Mouse (Mus musculus) liver, embryonic 14.5 days (tissue): ENCODE results near the gene Nabp2. TPM values are rescaled to one million over a fixed set of nuclear protein-coding genes. Genes with fewer than 3 reads are reported as not detected.

ENCODE experiments used
- ATAC-seq: fragments of 200-750 bp; cut with Nextera tagmentation; 2 replicates; pipeline ENCODE4 v1.8.0; 2017; ENCODE audit warnings: moderate number of reproducible peaks, mild to moderate bottlenecking, moderate library complexity; ENCODE audit not compliant: insufficient read depth
- DNase-seq, 3 experiments: peaks; one replicate each; pipeline ENCODE4 v3.0.0-alpha.2; 2012 to 2013; ENCODE audit warnings: low read depth in 3 of 3, low spot score in 3 of 3
- H3K27ac ChIP-seq: fragments of 300-500 bp; sonication (generic); 2 replicates; pipeline ENCODE4 v1.5.1; 2014; ENCODE audit warnings: moderate library complexity, mild to moderate bottlenecking, control low read depth, inconsistent platforms
- H3K27me3 ChIP-seq: fragments of 300-500 bp; sonication (generic); 2 replicates; pipeline ENCODE4 v1.6.1; 2014; ENCODE audit warnings: mild to moderate bottlenecking, low read length, moderate library complexity; ENCODE audit not compliant: control insufficient read depth, insufficient read depth
- H3K36me3 ChIP-seq: fragments of 300-500 bp; sonication (generic); replicated peaks from 2 replicates; pipeline ENCODE4 v1.6.1; 2014; ENCODE audit warnings: low read depth; ENCODE audit not compliant: control insufficient read depth, insufficient read depth
- H3K4me1 ChIP-seq, 2 experiments: fragments of 200-500 bp in 1 of 2; fragments of 300-500 bp in 1 of 2; sonication (generic) in 1 of 2; replicated peaks; 2 replicates each; pipeline ENCODE4 v1.6.1; 2012 to 2014; ENCODE audit warnings: antibody characterized with exemption in 1 of 2, inconsistent platforms in 1 of 2, low read length in 1 of 2; ENCODE audit not compliant: control insufficient read depth in 2 of 2, insufficient read depth in 2 of 2
- H3K4me2 ChIP-seq: fragments of 300-500 bp; sonication (generic); 2 replicates; pipeline ENCODE4 v1.6.1; 2014; ENCODE audit warnings: low read depth, mild to moderate bottlenecking, control low read depth, moderate library complexity
- H3K4me3 ChIP-seq, 2 experiments: fragments of 200-500 bp in 1 of 2; fragments of 300-500 bp in 1 of 2; sonication (generic) in 1 of 2; 2 replicates each; pipeline ENCODE4 v1.5.1; 2012 to 2014; ENCODE audit warnings: low read depth in 2 of 2, low read length in 2 of 2, mild to moderate bottlenecking in 2 of 2, control low read depth in 1 of 2, inconsistent platforms in 1 of 2, moderate library complexity in 1 of 2; ENCODE audit not compliant: insufficient read depth in 1 of 2
- H3K9ac ChIP-seq: fragments of 300-500 bp; sonication (generic); replicated peaks from 2 replicates; pipeline ENCODE4 v1.6.1; 2014; ENCODE audit warnings: mild to moderate bottlenecking, control low read depth, moderate library complexity
- H3K9me3 ChIP-seq: fragments of 300-500 bp; sonication (generic); 2 replicates; pipeline ENCODE4 v1.6.1; 2016; ENCODE audit warnings: low read length, mixed read lengths; ENCODE audit not compliant: control insufficient read depth
- CTCF ChIP-seq: IDR thresholded peaks from 2 replicates; pipeline ENCODE4 v1.5.1; 2016; ENCODE audit warnings: antibody characterized with exemption, low read depth, control low read depth
- EP300 ChIP-seq: IDR thresholded peaks from 2 replicates; pipeline ENCODE4 v1.6.1; 2016; ENCODE audit warnings: antibody characterized with exemption, low read depth
- WGBS: fragments of 180-500 bp; shearing (Covaris S2); extraction: QIAGEN DNeasy Blood & Tissue Kit; methylation state at CpG from one replicate; pipeline ENCODE4 v1.1.7; 2014; ENCODE audit not compliant: insufficient replicate concordance; 5-methylcytosine and 5-hydroxymethylcytosine counted together
- polyA plus RNA-seq, 2 experiments: library from polyadenylated mRNA; depleted of rRNA in 1 of 2; stranded (reverse) in 1 of 2; unstranded in 1 of 2; fragments of >200 nt; fragmentation: Nextera tagmentation in 1 of 2; extraction: Ambion mirVana in 1 of 2; gene quantifications; 2 replicates each; pipeline versions ENCODE4 v1.2.1 to v1.2.3; 2012 to 2014

Nabp2 gene
- polyA plus RNA-seq, 2 experiments: 24.2 to 45.4 TPM

- H3K4me2 ChIP-seq: no peak overlapping the region
- H3K9ac ChIP-seq: no peak overlapping the region
- TF ChIP-seq EP300: no peak
- TF ChIP-seq CTCF: no peak
- H3K27me3 ChIP-seq: no peaks in the 10 kb centered on the region
- H3K4me1 ChIP-seq: no peaks in the 10 kb centered on the region
- no peak for DNase-seq
- ATAC-seq: no peak
- peaks cover 13% of the 10 kb centered on the region for H3K36me3 ChIP-seq
- H3K27ac ChIP-seq: no peak overlapping the region
- WGBS: 64% methylated on average over 10 of the region's 10 CpGs
- no peaks in the 10 kb centered on the region for H3K9me3 ChIP-seq
- no peak overlapping the region for H3K4me3 ChIP-seq
These were observed 27.5 kb upstream of the Nabp2 start for GRCm38 (mm10) chr10:128438675-128439279.

- TF ChIP-seq CTCF (no peak), EP300 (no peak)
- no peak for DNase-seq
- Histone ChIP-seq H3K36me3 (peaks cover 13% of the 10 kb centered on the region), H3K9me3 (no peaks in the 10 kb centered on the region), H3K4me2 (no peak overlapping the region), H3K4me3 (no peak overlapping the region), H3K4me1 (no peaks in the 10 kb centered on the region), H3K27me3 (no peaks in the 10 kb centered on the region), H3K27ac (no peak overlapping the region), H3K9ac (no peak overlapping the region)
- no peak for ATAC-seq
- WGBS: 84% methylated on average over 8 of the region's 8 CpGs
These were observed 25.1 kb upstream of the Nabp2 start for GRCm38 (mm10) chr10:128436376-128436775.

- Histone ChIP-seq H3K9ac (no peak overlapping the region), H3K4me2 (no peak overlapping the region), H3K27me3 (no peaks in the 10 kb centered on the region), H3K4me3 (no peak overlapping the region), H3K4me1 (no peaks in the 10 kb centered on the region), H3K27ac (no peak overlapping the region), H3K9me3 (no peaks in the 10 kb centered on the region), H3K36me3 (peaks cover 13% of the 10 kb centered on the region)
- DNase-seq: no peak
- 76% methylated on average over 5 of the region's 5 CpGs for WGBS
- TF ChIP-seq CTCF: no peak
- no peak for TF ChIP-seq EP300
- no peak for ATAC-seq
These were observed 24.6 kb upstream of the Nabp2 start for GRCm38 (mm10) chr10:128435873-128436272.

- no peak for ATAC-seq
- WGBS: 86% methylated on average over 17 of the region's 17 CpGs
- H3K27ac ChIP-seq: no peak overlapping the region
These were observed 24.0 kb upstream of the Nabp2 start for GRCm38 (mm10) chr10:128435186-128435823.

GRCm38 (mm10) chr10:128434681-128435080 is 23.4 kb upstream of the Nabp2 start:
- Histone ChIP-seq H3K4me3 (no peak overlapping the region), H3K27me3 (no peaks in the 10 kb centered on the region), H3K27ac (no peak overlapping the region), H3K9me3 (no peaks in the 10 kb centered on the region), H3K9ac (no peak overlapping the region), H3K36me3 (peaks cover 13% of the 10 kb centered on the region), H3K4me2 (no peak overlapping the region), H3K4me1 (no peaks in the 10 kb centered on the region)
- no peak for DNase-seq
- ATAC-seq: no peak
- TF ChIP-seq EP300 (no peak), CTCF (no peak)
- 76% methylated on average over 10 of the region's 10 CpGs for WGBS

More at GRCm38 (mm10) chr10:128435186-128435823, 24.0 kb upstream of the Nabp2 start:
- Histone ChIP-seq H3K36me3 (peaks cover 13% of the 10 kb centered on the region), H3K9me3 (no peaks in the 10 kb centered on the region), H3K4me2 (no peak overlapping the region), H3K27me3 (no peaks in the 10 kb centered on the region), H3K4me3 (no peak overlapping the region), H3K9ac (no peak overlapping the region), H3K4me1 (no peaks in the 10 kb centered on the region)
- no peak for DNase-seq
- TF ChIP-seq EP300 (no peak), CTCF (no peak)
